Mouse (Mus musculus) testis, postnatal 10 days (tissue): ENCODE measurements at regions not wholly inside any gene's neighbourhood (a gene's known extent, or its start where the extent isn't known, plus 50 kb on each side); places are given as distances from the start of the nearest gene placed in this dataset.
"Not testable (repeated sequence)": the region's sequence is repeated elsewhere in the genome, so short reads cannot be mapped to it uniquely, and the experiment has no call there.

Experiments
- DNase-seq: peaks from one replicate; pipeline ENCODE4 v3.0.0; 2021; ENCODE audit warnings: low spot score

DNA sequence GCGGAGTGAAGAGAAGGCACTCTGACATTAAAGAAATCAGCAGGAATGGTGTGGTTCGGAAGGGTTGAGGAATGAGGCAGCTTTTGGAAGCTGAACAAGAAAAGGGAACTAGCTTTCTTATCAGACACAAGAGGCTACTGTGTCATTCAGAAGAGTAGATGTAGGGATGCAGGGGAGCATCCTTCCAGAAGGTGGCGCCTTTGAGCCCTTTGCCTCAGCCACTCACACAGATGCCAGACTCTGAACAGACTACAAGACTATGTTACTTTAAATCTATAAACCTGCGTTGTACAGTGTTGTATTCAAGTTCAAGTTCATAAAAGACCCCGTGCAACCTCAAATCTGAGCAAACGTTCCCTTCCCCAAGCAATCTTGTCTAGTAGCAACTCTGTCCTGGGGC lies 128.9 kb downstream of the Kap start:
- DNase-seq = not testable (repeated sequence)

GRCm38 (mm10) chr6:133706712-133707111 lies 146.8 kb downstream of the Kap start:
- peak; percentile 58 for DNase-seq

DNA sequence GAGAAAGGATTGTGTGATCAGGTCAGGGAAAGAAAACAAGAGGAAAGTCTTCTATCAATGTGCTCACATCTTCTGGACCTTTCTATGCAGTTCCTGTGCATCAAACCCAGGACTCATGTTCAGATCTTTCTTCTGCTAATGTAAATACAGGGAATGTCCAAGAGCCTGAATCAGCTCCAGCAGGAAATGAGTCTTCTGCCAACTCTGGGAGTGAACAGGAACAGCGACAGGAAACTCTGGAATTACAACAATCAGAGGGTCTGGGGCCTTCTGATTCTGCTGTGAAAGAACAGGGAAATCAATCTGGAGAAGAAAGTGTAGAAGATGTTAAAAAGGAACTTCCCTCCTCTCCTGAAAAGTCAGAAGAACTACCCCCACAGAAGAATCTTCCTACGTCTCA lies 151.9 kb downstream of the Kap start:
- DNase-seq = no peak
